Mouse (Mus musculus) thymus, postnatal 25 days (tissue): ENCODE results near the gene Hsf2bp.
"Not testable (repeated sequence)": the region's sequence is repeated elsewhere in the genome, so short reads cannot be mapped to it uniquely, and the experiment has no call there.

Source experiments
- DNase-seq: peaks from one replicate; pipeline ENCODE4 v3.0.0; 2022

Gene Hsf2bp

DNA sequence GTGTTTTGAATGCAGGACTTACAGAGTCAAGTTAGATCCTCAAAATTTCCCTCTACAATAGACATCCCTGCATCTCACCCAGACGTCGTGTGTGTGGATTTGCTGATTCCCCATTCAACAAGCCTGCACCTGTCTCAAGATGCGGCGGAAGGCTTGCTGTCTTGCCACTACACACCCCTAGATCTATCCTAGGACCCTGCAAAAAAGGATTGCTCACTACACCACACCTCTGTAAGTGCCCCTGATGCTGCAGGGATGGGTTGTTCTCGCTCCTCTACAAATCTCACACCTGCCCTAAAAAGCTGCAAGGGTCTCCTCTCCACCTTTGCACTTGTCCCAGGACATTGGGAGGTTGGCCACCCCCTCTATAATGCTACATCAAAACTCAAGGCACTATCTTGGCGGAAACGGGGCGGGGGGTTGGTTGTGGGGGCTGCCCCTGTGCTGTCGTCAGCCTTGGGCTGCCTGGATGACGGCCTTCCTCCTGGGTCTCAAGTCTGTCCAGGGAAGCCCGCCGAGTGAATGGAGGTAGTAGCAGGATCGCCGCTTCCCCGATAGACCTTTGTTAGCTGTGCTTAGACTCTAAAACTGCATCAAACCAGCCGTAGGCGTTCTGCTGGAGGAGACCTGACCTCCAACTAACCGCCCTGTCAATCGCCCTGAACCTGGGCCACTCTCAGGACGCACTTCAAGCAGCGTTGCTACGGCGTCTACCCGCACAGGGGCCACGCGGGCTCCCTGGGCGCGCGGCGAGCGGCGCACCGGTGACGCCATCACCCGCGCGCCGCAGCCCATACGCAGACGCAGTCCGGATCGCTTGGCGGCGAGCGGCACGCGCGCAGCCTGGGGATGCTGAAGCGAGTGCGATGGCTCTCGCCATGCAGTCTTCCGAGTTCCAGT lies at the start of gene Hsf2bp, which contains the start of gene Rrp1b:
TSS of gene Hsf2bp (minus strand) at position 741 of the 900 bp plus-strand sequence.
TSS of gene Rrp1b (plus strand) at position 492 of the 900 bp plus-strand sequence.
- peak; percentile 66 for DNase-seq

DNA sequence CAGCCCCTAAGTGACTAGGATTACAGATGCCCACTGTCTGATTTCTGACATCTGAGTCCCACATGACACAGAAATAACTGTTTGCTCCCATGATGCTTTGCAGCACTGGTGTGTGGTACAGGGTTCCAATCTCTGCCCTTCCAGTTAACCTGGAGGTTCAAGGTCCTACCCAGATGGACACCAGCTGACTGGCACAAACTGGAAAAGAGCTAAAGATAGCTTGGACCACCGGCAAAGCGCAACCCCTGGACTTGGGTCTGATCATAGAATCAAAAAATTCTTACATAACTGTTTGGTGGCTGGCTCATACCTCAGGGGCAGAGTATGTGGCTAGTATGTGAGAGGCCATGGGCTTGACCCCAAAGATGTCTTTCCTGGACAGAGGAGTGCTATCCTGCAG lies 47.2 kb upstream of the Hsf2bp start:
- no peak for DNase-seq

DNA sequence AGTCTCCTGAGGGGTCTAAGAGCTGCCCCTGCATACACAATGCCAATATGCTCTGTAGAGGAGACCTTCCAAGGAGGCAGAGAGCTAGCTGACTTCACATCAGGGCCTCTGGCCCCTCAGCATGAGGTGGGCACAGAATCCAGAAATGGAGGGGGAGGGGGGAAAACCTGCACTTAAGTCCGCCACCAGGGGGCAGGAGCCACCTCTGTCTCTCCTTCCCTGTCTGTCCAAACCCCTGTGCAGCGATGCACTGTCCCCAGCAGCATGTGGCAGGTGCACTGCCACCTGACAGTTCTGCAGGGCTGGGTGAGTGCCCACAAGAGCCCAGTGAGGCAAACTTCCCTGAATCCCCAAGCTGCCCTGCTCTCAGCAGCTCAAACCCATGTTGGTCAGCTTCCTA lies 39.0 kb upstream of the Hsf2bp start:
- peak; percentile 55 for DNase-seq

DNA sequence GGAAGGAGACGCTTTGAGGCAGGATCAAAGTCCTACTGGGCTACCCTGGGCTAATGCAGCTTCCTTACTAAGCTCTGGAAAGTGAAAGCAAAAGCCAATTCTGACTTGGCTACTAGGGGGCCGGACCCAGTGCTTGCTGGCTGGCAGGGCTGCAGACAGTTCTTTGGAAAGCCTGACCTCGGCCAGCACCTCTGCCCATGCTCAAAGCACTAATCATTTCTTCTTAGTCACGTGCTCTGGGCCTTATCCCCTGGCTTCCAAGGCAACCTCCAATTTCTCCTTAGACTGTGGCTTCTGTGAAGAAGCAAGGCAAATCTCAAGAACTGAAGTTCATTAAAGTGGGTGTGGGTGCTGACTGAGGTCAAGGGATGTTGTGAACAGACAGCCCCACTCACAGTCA lies 38.5 kb upstream of the Hsf2bp start:
- DNase-seq, result no peak

DNA sequence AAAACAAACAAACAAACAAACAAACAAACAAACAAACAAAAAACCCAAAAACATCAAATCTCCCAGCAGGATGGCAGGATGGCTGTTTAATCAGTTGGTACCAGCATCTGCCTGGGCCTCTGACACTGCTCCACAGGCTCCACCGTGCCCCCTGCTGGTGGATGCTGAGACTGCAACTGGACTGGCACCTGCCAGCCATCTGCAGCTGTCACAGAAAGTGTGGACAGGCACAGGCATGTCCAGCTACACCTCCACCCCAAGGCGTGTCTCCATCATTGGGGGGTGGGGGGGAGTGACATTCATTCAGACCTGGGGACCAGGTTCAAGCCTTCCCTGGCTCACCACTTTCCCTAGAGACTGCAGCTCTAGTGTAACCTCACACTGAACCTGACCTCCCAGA lies 37.2 kb upstream of the Hsf2bp start:
- DNase-seq, result peak; percentile 85

DNA sequence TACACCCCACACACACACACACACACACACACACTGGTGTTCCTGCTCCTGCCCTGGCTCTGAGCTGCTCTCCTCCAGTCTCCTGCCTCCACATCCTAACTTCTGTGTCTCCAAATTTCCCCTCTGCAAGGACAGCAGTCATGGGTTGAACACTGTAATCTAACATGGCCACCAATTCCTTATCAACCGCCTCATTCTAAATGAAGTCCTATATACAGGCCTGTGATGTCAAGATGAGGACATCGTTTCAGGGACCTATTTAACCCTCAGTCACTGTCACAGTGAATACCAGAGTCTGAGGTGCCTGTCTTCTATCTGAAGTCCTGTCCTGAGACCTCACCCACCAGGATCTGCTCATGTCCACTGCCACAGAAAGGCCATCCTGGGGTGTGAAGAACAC lies 32.7 kb upstream of the Hsf2bp start:
- DNase-seq, result no peak

DNA sequence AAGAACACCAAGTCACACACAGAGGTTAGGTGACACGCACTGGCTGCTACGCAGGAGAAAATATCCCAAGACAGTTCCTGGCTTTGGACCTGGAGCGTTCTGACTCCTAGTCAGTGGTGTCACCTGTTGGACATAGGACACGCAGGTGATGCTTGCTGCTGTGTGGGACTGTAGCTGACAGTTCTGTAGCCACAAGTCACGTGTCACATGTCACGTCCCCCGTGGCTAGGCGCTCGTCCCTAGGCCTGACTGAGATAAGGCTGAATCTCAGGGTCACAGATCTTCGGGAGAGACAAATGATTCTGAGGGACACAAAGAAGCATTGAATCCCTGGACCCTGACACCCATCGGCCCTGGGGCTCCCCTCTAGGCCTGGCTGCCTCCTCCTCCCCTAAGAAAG lies 32.2 kb upstream of the Hsf2bp start:
- no peak for DNase-seq

DNA sequence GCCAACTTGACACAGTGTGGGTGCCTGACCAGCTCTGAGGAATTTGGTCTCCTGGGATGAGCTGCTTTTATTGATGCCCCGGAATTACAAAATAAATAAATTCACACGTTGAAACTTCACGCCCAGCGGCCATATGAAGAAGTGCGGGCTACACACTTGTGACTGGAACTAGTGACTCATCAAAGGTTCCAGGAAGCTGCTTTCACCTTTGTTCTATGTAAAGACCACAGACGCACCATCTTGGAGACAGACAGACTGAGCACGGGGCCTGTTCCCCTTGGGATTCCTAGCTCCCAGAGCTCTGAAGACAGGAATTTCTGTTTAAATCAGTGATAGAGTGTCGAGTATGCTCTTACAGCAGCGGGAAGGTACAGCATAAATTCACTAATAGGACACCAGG lies 31.4 kb upstream of the Hsf2bp start:
- DNase-seq, result no peak

DNA sequence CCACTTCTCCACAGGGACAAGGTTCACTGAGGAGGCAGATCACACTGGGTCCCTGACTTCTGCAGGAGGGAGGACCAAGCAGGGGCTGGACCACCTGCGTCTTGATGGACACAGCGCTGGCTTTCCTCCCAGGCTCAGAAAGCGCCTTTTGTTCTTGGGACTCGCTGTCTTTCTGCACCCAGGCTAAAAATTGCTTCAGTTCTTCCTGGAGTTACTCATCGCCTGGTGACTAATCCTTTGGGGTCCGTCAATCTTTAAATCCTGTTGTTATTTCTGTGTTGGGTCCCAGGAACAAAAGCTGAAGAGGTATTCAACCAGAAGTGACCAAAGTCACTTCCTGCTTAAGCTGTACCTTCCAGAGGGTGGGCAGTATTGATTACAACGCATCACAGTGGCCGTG lies 28.6 kb upstream of the Hsf2bp start:
- not testable (repeated sequence) for DNase-seq

DNA sequence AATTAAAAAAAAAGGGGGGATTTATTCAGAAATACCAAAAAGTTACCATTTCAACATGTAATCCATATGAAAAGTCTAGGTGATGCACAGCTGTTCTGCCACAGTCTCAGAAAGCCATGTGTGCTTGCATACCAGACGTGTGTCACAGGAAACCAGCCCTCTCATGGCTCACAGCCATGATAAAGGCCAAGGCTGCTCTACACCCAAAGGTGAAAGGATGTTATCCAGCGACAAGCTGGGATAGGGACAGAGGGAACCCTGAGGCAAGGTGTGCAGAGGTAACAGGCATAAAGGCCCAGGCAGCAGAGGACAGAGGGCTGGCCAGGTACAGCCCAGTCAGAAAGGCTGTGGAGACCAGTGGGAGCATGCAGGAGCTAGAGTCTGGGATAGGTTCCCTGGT lies 27.5 kb upstream of the Hsf2bp start:
- DNase-seq, result no peak

DNA sequence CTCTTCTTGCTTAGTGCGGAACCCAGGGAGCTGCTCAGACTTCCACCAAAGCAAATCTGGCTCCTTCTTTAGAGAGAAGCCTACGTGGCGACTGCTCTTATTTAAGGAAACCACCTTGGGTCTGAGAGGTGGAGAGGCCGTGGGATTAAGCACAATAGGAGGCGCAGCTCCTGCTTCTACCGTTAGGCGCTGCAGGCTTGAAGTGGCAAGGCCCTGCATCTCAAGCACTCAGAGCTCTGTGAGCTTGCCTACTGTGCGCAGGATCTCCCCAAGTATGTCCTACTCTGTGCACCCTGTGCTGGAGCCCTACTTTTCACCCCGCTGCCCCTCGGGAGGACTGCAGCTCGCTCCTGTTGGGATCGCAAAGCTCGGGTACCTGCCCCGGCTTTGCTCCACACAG lies 25.1 kb upstream of the Hsf2bp start:
- DNase-seq, result no peak

DNA sequence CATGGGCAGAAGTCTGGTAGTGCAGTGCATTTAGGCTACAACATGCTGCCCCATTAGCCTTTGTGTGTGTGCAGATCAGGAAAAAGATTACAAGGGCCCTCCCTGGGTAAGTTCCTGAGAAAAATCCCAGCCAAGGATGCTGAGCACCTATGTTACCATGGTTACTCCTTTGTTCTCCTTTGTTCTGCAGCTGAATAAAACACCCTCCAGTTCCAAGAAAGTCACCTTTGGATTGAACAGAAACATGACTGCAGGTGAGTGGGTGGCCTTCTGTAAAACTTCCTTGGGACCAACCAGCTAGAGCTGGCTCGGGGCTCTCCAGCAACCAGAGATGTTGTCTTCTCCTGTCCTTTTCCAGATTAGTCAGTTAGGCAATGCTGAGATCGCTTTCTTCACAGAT lies 22.9 kb upstream of the Hsf2bp start:
- no peak for DNase-seq

DNA sequence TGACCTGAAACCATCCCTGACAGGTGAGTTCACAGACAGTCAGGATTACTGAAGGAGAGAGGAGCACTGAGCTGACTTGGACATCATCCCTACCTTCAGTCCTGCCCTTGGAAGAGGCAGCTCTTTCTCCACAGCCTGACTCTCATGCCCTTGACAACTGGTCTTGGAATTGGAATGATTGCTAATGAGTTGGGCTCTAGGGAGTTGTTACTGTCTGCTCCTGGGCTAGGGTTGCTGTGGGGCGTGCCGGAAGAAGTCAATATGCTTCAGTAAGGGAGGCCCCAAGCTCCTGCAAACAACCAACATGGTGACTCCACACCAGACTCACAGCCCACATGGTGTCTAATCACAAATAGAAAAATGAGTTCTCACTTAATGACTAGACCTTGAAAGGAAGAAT lies 21.7 kb upstream of the Hsf2bp start:
- DNase-seq, result no peak

DNA sequence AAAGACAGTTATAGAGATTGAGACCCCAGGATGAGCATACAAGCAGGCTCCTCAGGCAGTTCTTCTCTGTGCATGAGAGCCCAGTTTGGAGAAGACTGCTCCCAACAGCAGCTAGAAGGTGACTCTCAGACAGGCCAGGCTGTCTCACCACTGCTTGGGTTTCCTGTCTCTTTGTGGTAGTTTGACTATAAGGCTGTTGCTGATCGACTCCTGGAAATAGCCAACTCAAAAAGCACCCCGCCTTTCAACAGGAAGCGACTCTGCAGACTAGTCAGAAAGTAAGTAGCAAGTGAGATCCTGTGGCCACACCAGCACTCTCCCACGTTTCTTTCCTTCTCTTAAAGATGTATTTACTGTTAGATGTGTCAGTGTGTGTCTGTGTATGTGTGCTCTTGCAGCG lies 17.5 kb upstream of the Hsf2bp start:
- DNase-seq, result peak; percentile 18

DNA sequence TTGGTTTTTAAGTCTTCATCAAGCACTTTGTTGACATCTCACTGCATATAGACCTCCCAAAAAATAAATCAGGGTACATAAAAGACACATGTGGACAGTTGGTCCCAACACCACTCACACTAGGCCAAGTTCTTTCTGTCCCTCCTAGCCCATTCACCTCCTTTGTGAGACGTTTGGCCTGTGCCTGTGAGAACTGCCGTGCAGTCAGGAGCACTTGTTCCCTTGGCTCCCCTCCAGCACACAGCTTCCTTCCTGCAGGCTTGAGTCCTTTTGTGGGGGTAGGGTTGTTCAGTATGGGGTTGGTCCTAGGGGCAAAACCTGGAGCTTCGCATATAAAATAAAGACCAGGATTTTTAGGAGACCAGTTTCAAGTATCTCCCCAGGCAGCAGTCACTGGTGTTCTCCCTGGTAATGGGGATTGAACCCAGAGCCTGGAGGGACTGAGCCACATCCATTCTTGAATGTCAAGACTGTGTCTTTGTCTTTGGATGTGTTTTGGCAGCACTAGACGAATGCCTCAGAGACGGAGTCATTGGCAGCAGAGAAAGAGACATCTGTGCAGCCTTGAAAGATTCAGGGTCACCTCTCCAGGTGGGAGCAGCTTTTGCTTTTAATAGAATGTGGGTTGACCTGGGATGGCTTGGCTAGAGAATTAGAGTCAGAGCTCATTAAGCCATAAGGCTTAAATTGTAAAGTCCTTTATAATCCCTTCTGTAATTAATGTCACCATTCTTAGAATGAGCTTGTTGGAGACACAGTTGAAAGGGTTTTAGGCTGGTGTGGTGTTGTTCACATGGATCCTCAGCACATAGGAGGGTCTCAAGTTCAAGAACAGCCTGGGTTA lies 16.3 kb upstream of the Hsf2bp start:
- DNase-seq, result no peak

DNA sequence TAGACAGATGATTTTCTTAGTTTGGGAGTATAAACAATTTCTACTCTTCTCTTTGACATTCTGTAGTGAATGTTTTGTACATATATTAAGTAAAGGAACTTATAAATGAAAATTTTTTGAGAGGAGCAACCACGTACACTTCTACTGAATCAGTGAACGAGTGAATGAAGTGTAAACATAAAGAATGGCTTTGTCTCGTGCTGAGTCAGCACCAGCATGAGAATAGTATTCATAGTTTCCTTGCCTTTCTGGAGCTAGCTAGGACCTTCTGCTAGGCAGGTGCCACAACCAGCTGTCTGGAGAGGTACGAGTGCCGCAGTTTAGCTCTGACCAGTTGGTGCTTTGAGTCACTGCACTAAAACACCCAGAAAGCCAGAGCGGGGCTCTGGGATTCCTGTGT lies 14.5 kb upstream of the Hsf2bp start:
- DNase-seq, result no peak

DNA sequence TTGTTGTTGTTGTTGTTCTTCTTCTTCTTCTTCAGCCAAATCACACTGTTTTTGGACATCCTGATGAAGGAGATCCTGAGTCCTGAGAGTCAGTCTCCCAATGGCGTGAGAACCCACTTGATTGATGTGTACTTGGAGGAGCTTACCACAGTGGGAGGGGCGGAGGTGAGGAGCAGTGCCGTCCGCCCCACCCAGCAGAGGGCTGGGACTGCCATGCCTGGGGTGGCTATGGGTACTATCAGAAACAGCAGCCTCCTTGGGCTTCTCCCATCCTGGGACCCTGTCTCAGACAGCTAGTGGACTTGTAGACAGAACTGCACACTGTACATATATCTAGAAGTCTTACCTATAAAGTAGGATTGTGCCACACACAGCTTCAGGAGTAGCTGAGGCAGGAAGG lies 13.8 kb upstream of the Hsf2bp start:
- no peak for DNase-seq

DNA sequence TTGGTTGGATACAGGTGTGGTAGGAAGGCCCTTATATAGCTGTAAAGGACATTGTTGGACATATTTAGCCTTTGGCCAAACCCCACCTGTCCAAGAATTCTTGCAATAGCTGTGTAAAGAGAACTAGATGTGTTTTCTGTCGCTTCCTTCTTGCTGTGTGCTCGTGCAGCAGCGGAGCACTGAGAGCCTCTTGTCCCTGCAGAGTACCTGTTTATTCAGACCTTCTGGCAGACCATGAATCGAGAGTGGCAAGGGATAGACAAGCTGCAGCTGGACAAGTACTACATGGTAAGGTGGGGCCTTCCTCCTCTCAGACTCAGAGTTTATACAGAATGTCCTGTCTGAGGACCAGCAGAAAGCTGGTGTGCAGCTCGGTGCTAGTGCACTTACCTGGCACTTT lies 12.2 kb upstream of the Hsf2bp start:
- no peak for DNase-seq

DNA sequence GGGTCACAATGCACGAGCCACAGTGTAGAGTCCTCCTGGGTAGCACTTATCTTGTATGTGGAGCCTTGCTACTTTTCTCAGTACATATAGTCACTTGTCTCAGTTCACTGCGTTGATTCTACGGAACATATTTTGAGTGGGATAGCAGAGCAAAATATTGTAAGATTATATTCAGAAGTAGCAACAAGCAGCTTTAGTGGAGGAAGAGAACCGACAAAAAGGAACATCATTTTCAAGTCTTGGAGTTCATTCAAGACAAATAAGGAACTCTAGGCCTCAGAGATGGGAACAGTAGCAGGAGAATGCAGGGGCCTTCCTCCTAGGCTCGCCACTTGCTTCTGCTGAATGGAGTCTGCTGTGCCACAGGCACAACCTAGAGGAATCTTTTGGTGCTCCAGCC lies 10.4 kb upstream of the Hsf2bp start:
- DNase-seq, result no peak

DNA sequence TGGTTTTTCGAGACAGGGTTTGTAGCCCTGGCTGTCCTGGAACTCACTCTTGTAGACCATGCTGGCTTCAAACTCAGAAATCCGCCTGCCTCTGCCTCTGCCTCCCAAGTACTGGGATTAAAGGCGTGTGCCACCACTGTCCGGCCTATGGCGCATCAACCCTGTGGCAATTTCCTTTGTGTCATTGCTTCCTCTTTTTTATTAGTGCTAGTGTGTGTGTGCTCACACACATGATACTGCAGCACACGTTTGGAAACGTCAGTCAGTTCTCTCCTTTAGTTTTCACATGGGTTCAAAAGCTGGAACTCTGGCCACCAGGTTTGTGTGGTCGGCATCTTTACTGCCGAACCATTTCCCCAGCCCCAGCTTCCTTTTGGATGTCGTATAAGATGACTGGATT lies 4.1 kb upstream of the Hsf2bp start:
- DNase-seq, result no peak

DNA sequence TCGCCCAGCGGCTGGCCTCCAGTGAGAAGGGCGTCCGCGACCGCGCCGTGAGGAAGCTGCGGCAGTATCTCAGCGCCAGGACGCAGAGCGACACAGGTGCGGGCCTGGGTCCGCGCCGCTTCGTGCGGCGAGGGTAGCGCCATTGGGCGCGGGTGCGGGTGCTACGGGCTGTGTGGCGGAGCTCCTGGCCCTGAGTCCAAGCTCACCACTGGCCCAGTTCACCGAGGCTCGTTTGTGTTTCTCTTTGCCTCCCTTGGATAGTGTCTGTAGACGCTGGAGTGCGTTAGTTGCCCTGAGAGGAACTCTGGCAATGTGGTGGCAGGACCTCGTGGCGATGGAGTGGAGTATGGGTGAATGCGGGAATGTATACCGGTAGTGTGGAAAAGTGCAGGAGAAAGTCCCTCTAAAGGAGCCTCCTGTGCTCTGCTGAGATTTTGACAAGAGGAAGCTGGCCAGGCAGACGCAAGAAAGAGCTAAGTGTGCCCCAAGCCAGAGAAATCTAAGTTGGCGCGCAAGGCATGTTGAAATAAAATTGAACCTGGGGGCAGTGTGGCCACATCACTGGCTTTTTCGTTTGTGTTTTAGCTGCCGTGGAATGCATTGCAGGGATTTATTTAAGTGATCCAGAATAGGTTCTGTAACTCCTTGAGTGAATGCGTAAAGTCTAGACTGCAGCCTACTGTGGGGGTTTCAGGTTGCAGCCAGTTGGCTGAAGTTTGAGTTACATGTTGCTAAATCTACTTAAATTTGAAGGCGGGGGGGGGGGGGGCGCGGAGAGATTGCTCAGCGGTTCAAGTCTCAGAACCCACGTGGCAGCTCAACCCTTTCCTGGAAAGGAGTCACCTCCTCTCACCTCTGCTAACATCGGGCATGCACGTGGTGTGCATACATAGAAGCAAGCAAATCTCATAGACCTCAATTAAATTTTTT lies 625 bp upstream of the Hsf2bp start:
- DNase-seq, result peak; percentile 11

DNA sequence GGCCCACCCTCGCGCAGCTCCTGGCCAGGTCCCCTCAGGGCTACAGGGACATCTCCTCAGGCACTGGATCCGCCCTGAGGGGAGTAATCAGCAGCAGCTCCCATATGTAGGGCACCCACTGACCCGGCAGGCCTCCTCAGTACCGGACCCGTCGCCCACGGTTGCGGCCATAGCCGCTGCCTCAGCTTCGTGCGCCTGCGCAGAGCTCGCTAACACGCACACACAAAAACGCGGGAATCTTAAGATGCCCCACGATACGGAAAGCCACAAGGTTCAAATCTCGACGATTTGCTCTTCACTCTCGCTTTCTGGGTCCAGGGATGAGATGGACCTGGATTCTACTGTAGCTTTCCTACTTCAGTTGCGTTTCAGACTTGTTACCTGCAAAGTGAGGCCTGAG lies 1.8 kb downstream of the Hsf2bp start:
- no peak for DNase-seq

DNA sequence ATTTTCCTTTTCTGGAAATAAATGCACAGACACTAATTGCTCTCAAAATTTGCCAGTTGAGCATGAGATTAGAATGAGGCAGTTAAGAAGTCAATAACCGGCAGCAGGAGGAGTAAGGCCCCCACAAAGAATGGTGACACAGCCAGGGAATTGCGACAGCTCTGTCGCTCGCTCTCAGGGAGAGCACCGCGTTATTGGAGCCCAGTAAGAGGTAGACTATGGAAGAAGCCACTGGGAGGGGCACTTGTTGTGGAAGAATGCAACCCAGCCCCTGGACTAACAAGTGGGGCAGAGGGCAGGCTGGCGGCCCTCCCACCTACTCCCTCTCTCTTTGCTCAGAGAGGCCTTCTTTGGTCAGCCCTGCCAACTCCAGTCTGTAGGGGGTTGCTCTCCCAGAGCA lies 4.5 kb downstream of the Hsf2bp start:
- DNase-seq, result no peak
